Mouse (Mus musculus) limb, embryonic 10.5 days (tissue): ENCODE data around the gene Plcg1. TPM values are rescaled to one million over a fixed set of nuclear protein-coding genes. Genes with fewer than 3 reads are reported as not detected.

Experiments used
- DNase-seq: peaks from one replicate; pipeline ENCODE4 v3.0.0-alpha.2; 2017; ENCODE audit warnings: low spot score
- H3K27ac ChIP-seq: fragments of 300-500 bp; sonication (generic); 2 replicates; pipeline ENCODE4 v1.5.1; 2016; ENCODE audit warnings: mild to moderate bottlenecking
- H3K27me3 ChIP-seq: fragments of 300-500 bp; sonication (generic); 2 replicates; pipeline ENCODE4 v1.6.1; 2016; ENCODE audit warnings: low read depth, mild to moderate bottlenecking; ENCODE audit not compliant: poor library complexity, severe bottlenecking
- H3K36me3 ChIP-seq: fragments of 300-500 bp; sonication (generic); 2 replicates; pipeline ENCODE4 v1.6.1; 2016; ENCODE audit warnings: mild to moderate bottlenecking, moderate library complexity
- H3K4me1 ChIP-seq: fragments of 300-500 bp; sonication (generic); 2 replicates; pipeline ENCODE4 v1.6.1; 2016
- H3K4me3 ChIP-seq: fragments of 300-500 bp; sonication (generic); 2 replicates; pipeline ENCODE4 v1.5.1; 2016; ENCODE audit warnings: mild to moderate bottlenecking, moderate library complexity
- H3K9me3 ChIP-seq: fragments of 300-500 bp; sonication (generic); replicated peaks from 2 replicates; pipeline ENCODE4 v1.6.1; 2016; ENCODE audit warnings: mild to moderate bottlenecking
- WGBS: fragments of 180-500 bp; shearing (Covaris S2); methylation state at CpG from one replicate; pipeline ENCODE4 v1.1.7; 2016; 5-methylcytosine and 5-hydroxymethylcytosine counted together
- polyA plus RNA-seq: library from polyadenylated mRNA; unstranded; fragments of >200 nt; fragmentation: Nextera tagmentation; extraction: Ambion mirVana; gene quantifications from 2 replicates; pipeline ENCODE4 v1.2.1, GENCODE M21; 2016

Gene Plcg1
- polyA plus RNA-seq, 1 experiment from 2014 or later, result 93.9 TPM

GRCm38 (mm10) chr2:160789046-160789445 is 57.9 kb downstream of the Plcg1 start:
- Histone ChIP-seq H3K27me3 (no peaks in the 10 kb centered on the region), H3K9me3 (no peaks in the 10 kb centered on the region), H3K4me1 (peaks cover 10% of the 10 kb centered on the region; the same call in 1 of the 2 replicates), H3K36me3 (no peaks in the 10 kb centered on the region), H3K4me3 (no peak overlapping the region), H3K27ac (no peak overlapping the region)
- WGBS, result 100% methylated on average over 1 of the region's 1 CpGs
- DNase-seq, result no peak

DNA sequence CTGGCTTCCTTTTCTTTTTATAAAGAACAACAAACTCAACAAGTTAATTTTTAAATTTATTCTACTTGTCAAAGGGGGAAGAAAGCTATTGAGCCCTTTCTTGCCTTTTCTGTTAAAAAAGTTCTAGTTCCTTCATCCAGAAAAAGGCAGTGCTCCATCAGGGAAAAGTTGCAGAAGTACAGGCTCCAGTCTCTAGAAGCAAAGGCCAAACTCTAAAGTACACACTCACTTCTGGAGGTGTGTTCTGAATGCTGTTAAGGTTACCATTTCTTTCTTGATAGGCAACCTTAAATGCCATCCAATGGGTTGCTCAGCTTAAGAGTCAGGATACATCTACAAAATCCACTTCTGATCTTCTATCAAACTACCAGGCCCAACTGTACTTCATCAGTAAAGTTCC is 58.6 kb downstream of the Plcg1 start:
- Histone ChIP-seq H3K36me3 (no peaks in the 10 kb centered on the region), H3K4me1 (peaks cover 10% of the 10 kb centered on the region; the same call in 1 of the 2 replicates), H3K9me3 (no peaks in the 10 kb centered on the region), H3K4me3 (no peak overlapping the region), H3K27me3 (no peaks in the 10 kb centered on the region), H3K27ac (no peak overlapping the region)
- DNase-seq, result no peak

DNA sequence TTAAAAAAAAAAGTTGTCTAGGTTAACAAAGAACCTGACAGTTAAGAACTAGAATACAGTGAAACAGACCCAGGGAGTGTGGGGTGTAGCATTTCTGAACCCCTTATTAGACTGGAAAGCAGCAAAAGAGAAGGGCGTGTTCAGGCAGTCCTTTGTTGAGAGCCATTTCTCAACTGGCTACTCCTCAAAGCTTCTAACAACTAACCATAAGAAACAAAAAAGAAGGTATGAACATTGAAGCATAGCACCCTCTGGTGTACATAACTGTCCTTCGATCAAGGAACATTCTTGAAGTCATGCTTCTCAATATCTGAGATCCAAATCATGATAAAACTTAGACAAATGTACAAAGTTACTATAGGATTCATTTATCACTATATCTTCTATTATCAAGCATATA is 62.0 kb downstream of the Plcg1 start:
- H3K4me3 ChIP-seq, result no peak overlapping the region
- DNase-seq, result no peak
- 78% methylated on average over 2 of the region's 2 CpGs for WGBS

GRCm38 (mm10) chr2:160796973-160797372 is 65.9 kb downstream of the Plcg1 start:
- DNase-seq, result no peak
- WGBS, result 84% methylated on average over 2 of the region's 2 CpGs
- H3K4me3 ChIP-seq, result no peak overlapping the region
- peaks cover 10% of the 10 kb centered on the region; the same call in 1 of the 2 replicates for H3K4me1 ChIP-seq
- H3K9me3 ChIP-seq, result no peaks in the 10 kb centered on the region
- no peaks in the 10 kb centered on the region for H3K27me3 ChIP-seq
- no peaks in the 10 kb centered on the region for H3K36me3 ChIP-seq
- no peak overlapping the region for H3K27ac ChIP-seq

More for the DNA sequence above, 62.0 kb downstream of the Plcg1 start:
- no peaks in the 10 kb centered on the region for H3K36me3 ChIP-seq
- H3K27ac ChIP-seq, result no peak overlapping the region
- peaks cover 10% of the 10 kb centered on the region; the same call in 1 of the 2 replicates for H3K4me1 ChIP-seq
- no peaks in the 10 kb centered on the region for H3K27me3 ChIP-seq
- no peaks in the 10 kb centered on the region for H3K9me3 ChIP-seq

DNA sequence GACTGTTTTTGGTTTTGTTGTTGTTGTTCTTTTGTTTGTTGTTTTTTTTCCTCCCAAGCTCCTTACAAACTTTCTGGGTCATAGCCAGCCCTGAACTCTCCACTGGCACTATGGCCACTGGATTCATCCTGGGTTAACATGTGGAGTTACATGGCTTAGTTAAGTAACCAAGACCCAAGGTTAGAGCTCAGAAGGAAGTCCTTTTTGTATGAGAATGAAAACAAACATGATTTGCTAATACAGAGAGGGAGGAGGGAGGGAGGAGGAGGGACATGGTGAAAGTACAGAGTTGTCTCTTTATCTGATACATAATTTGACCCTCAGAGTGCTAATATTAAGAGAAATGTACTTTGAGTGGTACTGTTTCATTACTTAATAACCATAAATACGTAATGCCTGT is 67.1 kb downstream of the Plcg1 start:
- no peak for DNase-seq
- H3K27me3 ChIP-seq, result no peaks in the 10 kb centered on the region
- H3K4me1 ChIP-seq, result no peaks in the 10 kb centered on the region
- no peaks in the 10 kb centered on the region for H3K36me3 ChIP-seq
- H3K27ac ChIP-seq, result no peak overlapping the region
- no peaks in the 10 kb centered on the region for H3K9me3 ChIP-seq
- H3K4me3 ChIP-seq, result no peak overlapping the region
- 79% methylated on average over 1 of the region's 1 CpGs for WGBS

DNA sequence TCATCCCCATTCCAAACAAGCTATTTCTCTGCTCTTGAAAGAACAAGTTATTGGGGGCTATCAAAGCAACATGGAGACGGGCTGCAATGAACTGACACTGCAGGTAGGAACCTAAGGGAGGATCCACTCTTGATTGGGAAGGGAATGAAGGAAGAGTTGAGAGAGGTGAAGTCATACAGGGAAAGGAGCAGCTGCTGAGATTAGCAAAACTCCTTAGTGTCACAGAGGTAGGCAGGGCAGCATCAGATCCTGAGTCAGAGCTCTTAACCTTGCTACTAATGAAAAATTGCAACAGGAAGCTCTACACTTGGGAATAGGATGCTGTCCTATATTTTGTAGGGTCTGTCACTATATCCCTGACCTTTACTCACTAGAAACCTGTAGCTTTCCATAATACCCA is 69.9 kb downstream of the Plcg1 start:
- 94% methylated on average over 1 of the region's 1 CpGs for WGBS
- no peak overlapping the region for H3K27ac ChIP-seq
- no peak for DNase-seq

DNA sequence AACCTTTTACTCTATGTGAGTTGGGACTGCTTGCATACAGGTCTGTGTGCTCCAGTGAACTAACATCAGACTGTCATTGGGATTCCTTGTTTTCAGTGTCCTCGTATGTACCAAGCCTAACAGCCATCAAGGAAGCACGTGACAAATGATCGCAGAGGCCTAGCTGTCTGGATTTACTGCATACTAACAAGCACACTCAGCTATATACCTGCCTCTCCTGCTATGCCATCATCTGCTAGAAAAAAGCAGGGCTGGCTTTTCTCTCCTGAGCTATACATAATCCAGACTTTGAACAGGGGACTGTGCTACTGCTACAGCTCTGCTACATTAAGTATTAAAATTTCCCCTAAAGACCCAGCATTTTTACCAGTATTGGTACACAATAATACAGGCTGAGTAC is 71.2 kb downstream of the Plcg1 start:
- no peak for DNase-seq
- no peaks in the 10 kb centered on the region for H3K36me3 ChIP-seq
- H3K4me1 ChIP-seq, result peaks cover 13% of the 10 kb centered on the region
- H3K27ac ChIP-seq, result no peak overlapping the region
- H3K4me3 ChIP-seq, result no peak overlapping the region
- H3K27me3 ChIP-seq, result no peaks in the 10 kb centered on the region
- WGBS, result 65% methylated on average over 3 of the region's 3 CpGs
- H3K9me3 ChIP-seq, result no peaks in the 10 kb centered on the region

More for the DNA sequence above, 69.9 kb downstream of the Plcg1 start:
- Histone ChIP-seq H3K9me3 (no peaks in the 10 kb centered on the region), H3K27me3 (no peaks in the 10 kb centered on the region), H3K36me3 (no peaks in the 10 kb centered on the region), H3K4me1 (peaks cover 10% of the 10 kb centered on the region), H3K4me3 (no peak overlapping the region)

DNA sequence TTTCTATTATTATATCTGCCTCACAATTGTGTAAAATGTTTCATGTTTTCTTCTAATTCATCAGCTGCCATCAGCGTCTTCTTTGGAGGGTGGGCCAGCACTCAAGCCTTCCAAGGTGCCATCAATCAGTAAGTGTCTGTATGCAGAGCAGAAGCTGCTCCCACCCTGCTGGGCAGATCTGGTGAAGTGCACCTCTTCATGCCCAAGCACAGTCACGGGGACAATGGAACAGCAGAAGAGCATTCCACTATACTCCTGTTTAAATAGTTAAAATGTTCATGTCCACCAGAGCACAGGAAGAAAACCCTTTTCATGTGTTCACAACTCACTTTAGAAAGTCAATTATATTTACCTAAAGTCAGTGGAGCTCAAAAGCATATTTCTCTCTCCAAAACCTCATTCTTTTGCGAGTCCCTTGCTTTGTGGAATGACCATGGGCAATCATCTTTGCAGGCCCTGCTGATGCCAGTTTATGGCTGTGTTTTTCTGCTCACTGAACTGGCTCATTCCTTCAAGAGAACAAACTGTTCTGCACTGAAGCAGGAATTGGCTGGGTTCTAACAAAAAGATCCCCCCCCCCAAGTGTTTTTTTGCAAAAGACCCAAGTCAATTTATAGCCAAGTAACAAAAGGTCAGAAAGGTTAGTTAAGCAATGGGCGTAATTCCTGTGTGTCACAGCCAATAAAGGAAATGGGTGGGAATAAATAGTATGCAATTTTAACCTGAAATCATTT is 73.9 kb downstream of the Plcg1 start:
- no peaks in the 10 kb centered on the region for H3K36me3 ChIP-seq
- H3K4me1 ChIP-seq, result peaks cover 15% of the 10 kb centered on the region
- H3K9me3 ChIP-seq, result no peaks in the 10 kb centered on the region
- H3K27ac ChIP-seq, result no peak overlapping the region; the same call in 1 of the 2 replicates
- no peaks in the 10 kb centered on the region for H3K27me3 ChIP-seq
- no peak overlapping the region for H3K4me3 ChIP-seq
- DNase-seq, result no peak
- WGBS, result 36% methylated on average over 4 of the region's 4 CpGs

DNA sequence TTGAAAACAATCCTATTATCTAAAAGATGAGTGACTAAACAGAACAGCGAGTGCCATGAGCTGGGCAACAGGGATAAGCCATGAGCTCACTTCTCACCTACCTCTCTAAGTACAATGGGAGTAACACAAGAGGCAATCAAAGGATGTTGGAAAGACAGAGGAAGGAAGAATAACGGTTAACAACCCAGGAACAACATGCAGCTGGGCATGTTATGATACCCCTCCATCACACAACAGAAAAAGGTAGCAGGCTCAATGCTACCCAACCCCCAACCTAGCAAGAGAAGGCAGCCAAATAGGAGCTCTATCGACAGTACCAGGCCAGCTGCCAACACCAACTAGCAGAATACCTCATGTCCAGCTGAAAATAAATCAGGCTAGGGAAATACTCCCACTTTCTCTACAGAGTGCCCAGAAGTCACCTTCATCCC is 75.0 kb downstream of the Plcg1 start:
- Histone ChIP-seq H3K27me3 (no peaks in the 10 kb centered on the region), H3K27ac (no peak overlapping the region), H3K4me3 (no peak overlapping the region), H3K9me3 (no peaks in the 10 kb centered on the region), H3K36me3 (no peaks in the 10 kb centered on the region), H3K4me1 (peaks cover 15% of the 10 kb centered on the region)
- WGBS, result 51% methylated on average over 3 of the region's 3 CpGs
- DNase-seq, result no peak

GRCm38 (mm10) chr2:160810376-160810775 is 79.3 kb downstream of the Plcg1 start:
- no peak overlapping the region for H3K4me3 ChIP-seq
- H3K27me3 ChIP-seq, result no peaks in the 10 kb centered on the region
- H3K4me1 ChIP-seq, result peaks cover 7% of the 10 kb centered on the region
- no peaks in the 10 kb centered on the region for H3K9me3 ChIP-seq
- no peak for DNase-seq
- no peak overlapping the region for H3K27ac ChIP-seq
- no peaks in the 10 kb centered on the region; the same call in 1 of the 2 replicates for H3K36me3 ChIP-seq

DNA sequence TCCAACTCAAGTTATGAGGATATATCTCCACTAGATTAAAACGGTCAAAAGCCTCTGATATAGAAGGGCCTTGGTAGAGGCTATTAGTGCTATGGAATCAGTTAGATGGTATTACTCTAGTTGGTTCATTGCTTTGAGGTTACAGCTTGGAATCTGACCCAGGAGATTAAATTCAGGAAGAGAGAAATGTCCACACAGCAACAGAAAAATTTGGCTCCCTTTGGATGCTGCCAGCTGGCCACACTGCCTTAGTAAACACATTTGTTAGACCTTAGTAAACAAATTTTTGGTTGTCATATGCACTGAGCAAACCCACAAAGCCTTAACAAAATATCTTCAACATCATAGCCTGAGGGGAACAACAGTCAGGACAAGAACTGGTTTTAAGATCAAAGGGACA is 79.7 kb downstream of the Plcg1 start:
- no peaks in the 10 kb centered on the region for H3K9me3 ChIP-seq
- H3K36me3 ChIP-seq, result no peaks in the 10 kb centered on the region; the same call in 1 of the 2 replicates
- DNase-seq, result no peak
- no peak overlapping the region for H3K4me3 ChIP-seq
- H3K27me3 ChIP-seq, result no peaks in the 10 kb centered on the region
- H3K4me1 ChIP-seq, result peaks cover 7% of the 10 kb centered on the region
- H3K27ac ChIP-seq, result no peak overlapping the region
- 95% methylated on average over 1 of the region's 1 CpGs for WGBS
